Mouse (Mus musculus): ENCODE measurements around the gene 4930402H24Rik.

The 4930402H24Rik gene

GRCm38 (mm10) chr2:130740096-130740495 is 166.1 kb downstream of the 4930402H24Rik start:
- no peak for ATAC-seq (ENCODE audit: insufficient number of reproducible peaks, low FRiP score, low TSS enrichment)

DNA sequence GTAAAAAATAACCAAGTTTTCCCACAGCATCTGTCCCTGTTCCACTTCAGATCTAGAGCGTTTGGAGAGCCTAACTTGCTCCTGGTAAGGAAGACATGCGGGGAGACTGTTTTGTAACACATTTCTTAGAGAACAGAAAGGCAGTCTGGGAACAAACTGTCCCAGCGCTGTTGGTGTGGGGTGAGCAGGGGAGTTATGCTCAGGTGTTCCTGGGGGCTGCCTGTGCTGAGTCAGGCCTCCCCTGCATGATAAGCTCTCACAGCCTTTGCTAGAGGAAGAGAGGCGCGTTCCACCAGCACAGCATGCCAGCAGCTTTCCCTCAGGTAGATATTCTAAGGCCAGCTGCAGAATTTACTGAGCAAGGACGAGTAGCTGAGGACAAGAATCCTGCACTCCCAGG is 168.2 kb downstream of the 4930402H24Rik start:
- no peak for ATAC-seq (ENCODE audit: insufficient number of reproducible peaks, low FRiP score, low TSS enrichment)

DNA sequence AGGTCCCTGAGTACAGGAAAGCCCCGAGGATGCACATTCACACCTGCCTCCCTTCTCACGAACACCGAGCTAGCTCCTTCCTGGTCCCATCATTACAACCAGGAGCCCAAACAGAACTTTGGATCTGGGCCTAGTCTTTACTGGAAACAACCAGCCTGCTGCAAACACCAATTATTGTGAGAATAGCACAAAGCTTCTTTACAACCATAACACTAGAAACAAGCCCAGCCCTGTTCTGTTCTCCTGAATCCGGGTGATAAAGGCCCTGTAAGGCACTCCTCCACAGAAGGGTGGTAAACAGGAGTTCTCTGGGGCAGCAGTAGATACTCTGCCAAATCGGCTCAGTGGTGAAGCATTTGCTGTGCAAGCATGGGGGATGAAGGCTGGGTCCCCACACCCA is 170.9 kb downstream of the 4930402H24Rik start:
- ATAC-seq (ENCODE audit: insufficient number of reproducible peaks, low FRiP score, low TSS enrichment): no peak

- ATAC-seq (ENCODE audit: insufficient number of reproducible peaks, low FRiP score, low TSS enrichment): no peak
These were observed 172.8 kb downstream of the 4930402H24Rik start for GRCm38 (mm10) chr2:130733444-130733843.

DNA sequence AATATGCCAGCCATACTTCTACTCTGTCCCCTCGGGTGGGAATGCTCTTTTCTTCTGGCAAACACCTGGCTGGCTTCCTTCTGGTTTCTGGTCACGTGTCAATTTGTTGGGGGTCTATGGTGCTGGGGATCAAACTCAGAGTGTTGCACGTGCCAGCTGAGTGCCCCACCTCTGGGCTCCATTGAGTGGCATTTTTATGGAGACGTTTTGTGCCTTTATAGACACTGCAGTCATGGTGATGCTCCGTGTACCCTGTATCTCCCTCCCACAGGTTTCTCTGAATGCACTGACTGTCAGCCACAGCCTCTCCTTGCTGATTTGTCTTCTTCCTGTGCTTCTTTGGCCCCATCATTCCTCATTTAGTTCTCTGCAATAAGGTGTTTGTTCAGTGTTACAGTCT is 174.4 kb downstream of the 4930402H24Rik start:
- no peak for ATAC-seq (ENCODE audit: insufficient number of reproducible peaks, low FRiP score, low TSS enrichment)

- ATAC-seq (ENCODE audit: insufficient number of reproducible peaks, low FRiP score, low TSS enrichment): no peak
These were observed 175.5 kb downstream of the 4930402H24Rik start for GRCm38 (mm10) chr2:130730746-130731145.

- no peak for ATAC-seq (ENCODE audit: insufficient number of reproducible peaks, low FRiP score, low TSS enrichment)
These were observed 177.2 kb downstream of the 4930402H24Rik start for GRCm38 (mm10) chr2:130728906-130729585.

DNA sequence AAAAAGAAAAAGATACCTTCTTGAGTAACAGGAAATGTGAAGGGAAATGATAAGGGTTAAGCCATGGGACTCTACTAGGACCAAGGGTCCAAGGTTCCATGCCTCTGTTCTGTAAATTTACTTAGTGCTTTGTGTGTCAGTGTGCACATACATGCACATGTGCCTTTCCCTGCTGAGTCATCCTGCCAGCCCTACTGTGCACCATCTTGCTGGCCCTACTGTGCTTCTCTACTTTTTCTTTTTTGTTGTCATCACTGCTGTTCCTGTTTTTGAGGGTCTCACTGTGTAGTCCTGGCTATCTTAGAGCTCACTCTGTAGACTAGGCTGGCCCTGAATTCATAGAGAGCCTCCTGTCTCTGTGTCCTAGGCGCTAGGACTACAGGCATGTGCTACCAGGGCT is 178.5 kb downstream of the 4930402H24Rik start:
- no peak for ATAC-seq (ENCODE audit: insufficient number of reproducible peaks, low FRiP score, low TSS enrichment)

DNA sequence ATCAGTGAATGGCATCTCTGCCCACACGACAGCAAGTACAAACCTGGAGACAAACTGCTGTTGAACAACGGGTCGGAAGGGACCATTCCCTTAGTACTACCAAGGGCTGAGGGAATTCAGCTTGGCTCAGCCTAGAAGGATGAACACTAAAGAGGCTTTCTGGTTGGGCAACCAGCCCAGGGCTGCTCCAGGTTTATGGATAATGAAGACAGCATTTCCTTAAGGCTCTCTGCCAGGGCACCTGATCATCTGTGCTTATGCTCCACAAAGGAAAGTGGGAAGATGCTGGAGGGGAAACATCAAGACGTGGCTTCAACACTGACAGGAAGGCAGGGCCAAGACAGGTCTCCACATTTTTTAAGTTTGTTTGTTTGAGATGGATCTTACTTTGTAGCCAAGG is 181.8 kb downstream of the 4930402H24Rik start:
- no peak for ATAC-seq (ENCODE audit: insufficient number of reproducible peaks, low FRiP score, low TSS enrichment)

- no peak for ATAC-seq (ENCODE audit: insufficient number of reproducible peaks, low FRiP score, low TSS enrichment)
These were observed 188.3 kb downstream of the 4930402H24Rik start for GRCm38 (mm10) chr2:130717951-130718350.

DNA sequence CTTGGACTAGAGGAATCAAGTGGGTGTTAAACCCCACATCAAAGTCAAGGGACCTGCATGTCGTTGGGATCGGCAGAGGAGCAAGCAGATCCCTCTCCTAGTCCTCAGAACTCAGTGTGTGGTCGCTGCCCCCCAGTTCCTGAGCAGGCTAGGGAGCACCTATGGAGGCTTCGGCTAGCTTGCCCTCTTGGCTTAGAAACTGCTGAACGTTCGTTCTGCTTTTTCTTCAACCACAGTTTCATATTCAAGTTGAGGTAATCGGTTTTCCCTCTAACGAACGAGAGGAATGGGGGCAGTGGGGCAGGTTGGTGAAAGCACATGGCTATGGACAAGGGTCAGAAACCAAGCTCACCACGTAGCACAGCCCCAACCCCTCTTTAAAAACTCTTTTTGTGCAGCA is 199.1 kb downstream of the 4930402H24Rik start:
- no peak for ATAC-seq (ENCODE audit: insufficient number of reproducible peaks, low FRiP score, low TSS enrichment)

- no peak for ATAC-seq (ENCODE audit: insufficient number of reproducible peaks, low FRiP score, low TSS enrichment)
These were observed 199.6 kb downstream of the 4930402H24Rik start for GRCm38 (mm10) chr2:130706602-130707001.

GRCm38 (mm10) chr2:130705178-130705577 is 201.0 kb downstream of the 4930402H24Rik start:
- ATAC-seq (ENCODE audit: insufficient number of reproducible peaks, low FRiP score, low TSS enrichment): no peak

DNA sequence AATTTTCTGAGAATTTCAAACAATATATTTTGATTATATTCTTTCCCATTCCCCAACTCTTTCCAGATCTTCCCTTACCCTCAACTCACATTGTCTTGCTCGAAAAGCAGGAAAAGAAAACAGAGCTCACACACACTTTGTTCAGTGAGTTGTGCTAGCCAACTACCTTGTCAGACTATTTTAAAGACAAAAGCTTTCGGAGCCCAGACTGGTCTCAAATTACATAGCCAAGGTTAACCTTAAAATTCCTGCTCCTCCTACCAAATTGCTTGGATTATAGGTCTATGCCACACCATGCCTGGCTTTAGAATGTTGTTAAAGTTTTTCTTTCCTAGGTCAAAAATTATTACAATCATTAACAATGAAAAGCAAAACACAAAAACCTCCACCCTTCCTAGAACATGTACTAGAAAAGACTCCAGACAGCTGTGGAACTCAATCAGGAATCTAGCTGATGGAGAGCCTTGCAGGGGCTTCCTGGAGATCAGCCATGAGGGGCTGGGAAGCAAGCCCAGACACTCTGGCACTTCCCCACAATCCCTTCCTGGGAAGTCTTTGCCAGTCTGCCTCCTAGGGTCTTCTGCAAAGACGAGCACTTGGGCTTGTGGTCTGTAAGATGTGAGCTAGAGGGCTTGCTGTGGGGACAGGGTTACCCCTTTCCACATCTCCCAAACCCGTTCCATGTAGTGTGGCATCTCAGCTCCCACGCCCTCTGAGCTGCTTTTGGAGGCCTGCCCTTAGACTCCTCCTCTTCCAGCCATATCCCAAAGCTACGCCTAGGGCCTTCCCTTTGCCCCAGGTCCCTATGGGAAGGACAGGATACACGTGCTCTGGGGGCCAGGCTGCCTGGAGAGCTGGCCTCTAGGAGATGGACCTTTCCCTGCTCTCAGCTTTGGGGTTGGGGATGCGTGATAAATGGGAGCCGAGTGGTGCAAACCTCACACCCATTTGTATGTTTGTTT is 201.9 kb downstream of the 4930402H24Rik start:
- ATAC-seq (ENCODE audit: insufficient number of reproducible peaks, low FRiP score, low TSS enrichment): no peak

DNA sequence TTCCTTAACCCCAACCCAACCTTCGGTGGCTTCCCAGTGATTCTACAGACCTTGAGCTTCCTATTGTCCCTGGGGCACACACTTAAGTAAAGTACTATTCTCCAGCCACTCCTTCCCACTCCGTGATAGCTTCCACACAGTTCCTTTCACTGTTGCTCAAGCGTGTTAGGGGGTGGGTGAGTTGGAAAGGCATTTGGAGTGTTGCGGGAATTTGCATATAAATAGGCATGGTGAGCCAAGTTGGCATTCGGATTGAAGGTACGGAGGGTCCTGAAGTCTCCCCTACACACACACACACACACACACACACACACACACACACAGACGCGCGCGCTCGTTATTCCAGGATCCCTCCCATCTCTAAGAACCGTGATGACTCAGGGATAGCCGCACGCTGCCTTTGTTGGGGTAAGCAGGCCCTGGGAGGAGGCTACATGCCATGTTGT is 208.4 kb downstream of the 4930402H24Rik start:
- ATAC-seq (ENCODE audit: insufficient number of reproducible peaks, low FRiP score, low TSS enrichment): no peak

DNA sequence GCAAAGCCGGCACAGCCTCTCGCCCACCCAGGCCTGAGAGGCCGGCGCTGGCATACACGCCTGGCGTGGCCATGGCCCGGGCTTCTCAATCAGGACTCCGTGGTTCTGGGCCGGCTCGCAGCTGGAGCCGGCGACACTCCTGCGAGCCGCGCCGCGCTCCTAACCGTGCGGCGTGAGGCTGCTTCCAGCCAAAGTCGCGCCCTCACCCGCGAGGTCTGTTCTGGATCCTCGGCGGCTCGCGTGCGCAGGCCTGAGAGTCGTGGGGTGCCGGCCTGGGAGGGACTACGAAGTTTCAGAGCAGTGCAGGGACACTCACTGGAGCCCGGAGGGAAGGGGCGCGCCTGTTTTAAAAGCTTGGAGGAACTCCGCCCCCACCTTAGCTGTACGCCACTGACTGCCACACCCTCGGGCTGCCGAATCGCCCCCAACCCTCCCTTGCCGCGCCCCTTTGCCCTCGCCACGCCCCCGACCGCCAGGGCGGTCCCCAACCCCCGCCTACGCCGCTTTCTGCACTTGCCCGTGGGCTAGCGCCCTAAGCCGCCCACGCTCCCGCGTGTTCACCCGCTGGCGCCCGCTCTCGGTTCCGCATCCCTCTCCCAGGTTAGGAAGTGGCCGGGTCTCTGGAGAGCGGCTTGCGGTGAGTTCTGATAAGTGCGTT is 208.9 kb downstream of the 4930402H24Rik start, which contains the start of gene Slc4a11:
Gene Slc4a11 (minus strand): TSS at position 367 of the 658 bp plus-strand sequence.
- ATAC-seq (ENCODE audit: insufficient number of reproducible peaks, low FRiP score, low TSS enrichment): no peak

GRCm38 (mm10) chr2:130696700-130697152 is 209.5 kb downstream of the 4930402H24Rik start:
- no peak for ATAC-seq (ENCODE audit: insufficient number of reproducible peaks, low FRiP score, low TSS enrichment)

DNA sequence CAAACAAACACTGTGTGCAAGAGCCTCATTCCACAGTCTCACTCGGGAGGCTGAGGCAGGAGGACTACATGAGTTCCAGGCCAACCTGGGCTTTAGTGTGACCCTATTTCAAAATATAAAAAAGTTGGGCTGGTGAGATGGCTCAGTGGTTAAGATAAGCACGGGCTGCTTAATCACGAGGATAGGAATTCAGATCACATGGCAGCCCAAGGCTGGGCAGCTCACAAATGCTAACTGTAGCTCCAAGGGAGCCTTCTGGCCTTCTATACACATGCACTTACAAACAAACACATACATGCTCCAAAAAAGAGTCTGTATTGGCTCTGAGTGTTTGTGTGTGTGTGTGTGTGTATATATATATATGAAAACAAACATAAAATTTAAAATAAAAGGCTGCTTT is 212.6 kb downstream of the 4930402H24Rik start:
- no peak for ATAC-seq (ENCODE audit: insufficient number of reproducible peaks, low FRiP score, low TSS enrichment)

DNA sequence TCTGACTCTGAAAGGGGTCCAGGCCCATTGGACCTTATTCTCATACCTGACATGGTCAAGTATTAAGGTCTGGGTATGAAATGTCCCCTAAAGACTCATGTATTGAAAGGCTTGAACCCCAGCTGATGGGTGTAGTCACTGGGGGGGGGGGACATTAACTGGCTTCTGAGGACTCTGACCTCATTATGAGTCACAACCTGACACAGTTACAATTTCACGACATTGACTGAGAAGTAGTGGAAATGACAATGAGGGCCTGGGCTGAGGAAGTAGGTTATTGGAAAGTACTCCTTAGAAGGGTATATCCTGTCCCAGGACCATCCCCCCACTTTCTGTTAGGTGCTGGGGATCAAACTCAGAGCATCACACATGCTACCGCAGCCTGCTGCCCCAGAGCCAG is 217.2 kb downstream of the 4930402H24Rik start:
- ATAC-seq (ENCODE audit: insufficient number of reproducible peaks, low FRiP score, low TSS enrichment): no peak

- no peak for ATAC-seq (ENCODE audit: insufficient number of reproducible peaks, low FRiP score, low TSS enrichment)
These were observed 220.8 kb downstream of the 4930402H24Rik start for GRCm38 (mm10) chr2:130685426-130685825.

DNA sequence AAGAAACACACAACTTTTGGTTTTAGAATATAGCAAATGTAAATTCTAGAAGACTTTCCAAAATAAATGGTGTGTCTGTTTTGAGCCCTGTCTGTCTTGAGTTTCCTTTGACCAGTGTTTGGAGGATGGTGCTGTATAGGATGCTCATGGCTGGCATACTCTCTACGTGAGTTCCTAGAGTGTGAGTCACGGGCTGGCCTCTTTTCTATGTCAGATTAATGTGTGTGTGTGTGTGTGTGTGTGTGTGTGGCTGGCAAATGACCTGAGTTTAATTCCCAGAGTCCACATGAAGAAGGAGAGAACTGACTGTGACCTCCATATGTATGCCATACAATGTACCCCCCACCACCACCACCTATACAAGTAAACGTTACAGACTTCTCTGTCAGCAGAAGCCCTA is 224.7 kb downstream of the 4930402H24Rik start:
- no peak for ATAC-seq (ENCODE audit: insufficient number of reproducible peaks, low FRiP score, low TSS enrichment)
